Mouse (Mus musculus): ENCODE measurements around the gene Plekhn1. TPM values are rescaled to one million over a fixed set of nuclear protein-coding genes. Genes with fewer than 3 reads are reported as not detected.

The Plekhn1 gene
- polyA plus RNA-seq, 1 experiment from 2014 or later = 29.0 TPM

- under 1% methylated on average over 49 of the region's 49 CpGs for WGBS
- no peaks in the 10 kb centered on the region for H3K9me3 ChIP-seq
- peaks cover 25% of the 10 kb centered on the region for H3K4me1 ChIP-seq
- peak; percentile 26 for ATAC-seq (ENCODE audit: low FRiP score, low read depth)
- H3K36me3 ChIP-seq = 0 out of 2 replicates have a peak, but pooled peaks cover 3% of the 10 kb centered on the region
- H3K27ac ChIP-seq = no peak overlapping the region
- peak overlapping the region; percentile 96 for H3K4me2 ChIP-seq (replicated peaks)
- H3K4me3 ChIP-seq = peak overlapping the region; percentile 62
- H3K9ac ChIP-seq = peak overlapping the region; percentile 73
- H3K27me3 ChIP-seq (replicated peaks) = peaks cover 4% of the 10 kb centered on the region
These were observed 31.1 kb downstream of the Plekhn1 start for GRCm38 (mm10) chr4:156203413-156204131.

GRCm38 (mm10) chr4:156203001-156203412 lies 31.6 kb downstream of the Plekhn1 start, which contains the start of gene AW011738:
Gene AW011738 (plus strand): TSS chr4:156203304.
- 0 out of 2 replicates have a peak, but pooled peaks cover 1% of the 10 kb centered on the region for H3K36me3 ChIP-seq
- H3K9me3 ChIP-seq = no peaks in the 10 kb centered on the region
- WGBS = under 1% methylated on average over 37 of the region's 39 CpGs
- H3K4me2 ChIP-seq (replicated peaks) = peak within 1 kb of the TSS; percentile 96
- peak within 1 kb of the TSS; percentile 62 for H3K4me3 ChIP-seq
- H3K27me3 ChIP-seq (replicated peaks) = peaks cover 4% of the 10 kb centered on the region
- peak within 1 kb of the TSS; percentile 73 for H3K9ac ChIP-seq
- peak; percentile 81 for ATAC-seq (ENCODE audit: low FRiP score, low read depth)
- peaks cover 25% of the 10 kb centered on the region for H3K4me1 ChIP-seq
- H3K27ac ChIP-seq = no peak within 1 kb of the TSS

GRCm38 (mm10) chr4:156202462-156202893 lies 32.2 kb downstream of the Plekhn1 start:
- H3K27me3 ChIP-seq (replicated peaks) = peaks cover 4% of the 10 kb centered on the region
- peak overlapping the region; percentile 96 for H3K4me2 ChIP-seq (replicated peaks)
- H3K4me3 ChIP-seq = peak overlapping the region; percentile 62; the same call in 1 of the 2 replicates
- no peak for ATAC-seq (ENCODE audit: low FRiP score, low read depth)
- no peaks in the 10 kb centered on the region for H3K36me3 ChIP-seq
- peak overlapping the region; percentile 73; the same call in 1 of the 2 replicates for H3K9ac ChIP-seq
- H3K9me3 ChIP-seq = no peaks in the 10 kb centered on the region
- WGBS = 50% methylated on average over 12 of the region's 12 CpGs
- no peak overlapping the region for H3K27ac ChIP-seq
- H3K4me1 ChIP-seq = peaks cover 25% of the 10 kb centered on the region

DNA sequence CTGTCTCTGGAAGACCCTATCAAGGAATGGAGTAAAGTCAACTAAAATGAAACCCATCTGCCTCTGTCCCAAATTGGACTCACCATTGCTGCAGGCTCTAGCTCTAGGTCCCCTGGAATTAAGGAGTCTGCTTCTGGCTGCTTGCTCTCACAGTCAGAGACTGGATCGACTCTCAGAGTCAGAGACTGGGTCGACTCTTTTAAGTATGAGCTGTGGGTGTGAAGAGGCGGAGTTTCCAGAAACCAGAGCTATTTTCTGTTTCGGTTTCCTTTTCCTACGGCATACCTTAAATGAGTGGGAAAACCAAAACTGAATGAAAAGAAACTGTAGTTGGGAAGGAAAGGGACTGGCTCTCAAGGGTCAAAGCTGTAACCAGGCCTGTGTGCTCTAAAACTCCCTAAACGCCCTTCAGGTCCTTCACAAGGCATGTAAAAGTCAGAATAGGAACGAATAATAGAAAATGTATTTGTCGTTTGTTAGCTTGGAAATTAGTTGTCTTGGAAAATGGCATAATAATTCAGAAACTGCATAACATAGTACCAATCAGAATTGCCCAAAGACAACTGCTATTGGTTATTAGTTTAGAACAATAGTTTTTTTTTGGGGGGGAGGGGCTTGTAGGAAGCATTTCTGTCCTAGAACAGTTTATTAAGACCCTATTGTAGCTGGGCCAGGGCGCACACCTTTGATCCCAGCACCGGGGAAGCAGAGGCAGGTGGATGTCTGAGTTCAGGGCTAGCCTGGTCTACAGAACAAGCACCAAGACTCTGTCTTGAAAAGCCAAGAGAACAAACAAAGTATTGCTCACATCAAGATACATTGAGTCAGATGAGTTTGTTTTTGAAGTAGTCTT lies 33.8 kb downstream of the Plekhn1 start, which contains the start of gene Isg15:
TSS of gene Isg15 (minus strand) at position 196 of the 853 bp plus-strand sequence.
- WGBS = 70% methylated on average over 10 of the region's 10 CpGs
- no peak within 1 kb of the TSS for H3K9ac ChIP-seq
- ATAC-seq (ENCODE audit: low FRiP score, low read depth) = no peak

DNA sequence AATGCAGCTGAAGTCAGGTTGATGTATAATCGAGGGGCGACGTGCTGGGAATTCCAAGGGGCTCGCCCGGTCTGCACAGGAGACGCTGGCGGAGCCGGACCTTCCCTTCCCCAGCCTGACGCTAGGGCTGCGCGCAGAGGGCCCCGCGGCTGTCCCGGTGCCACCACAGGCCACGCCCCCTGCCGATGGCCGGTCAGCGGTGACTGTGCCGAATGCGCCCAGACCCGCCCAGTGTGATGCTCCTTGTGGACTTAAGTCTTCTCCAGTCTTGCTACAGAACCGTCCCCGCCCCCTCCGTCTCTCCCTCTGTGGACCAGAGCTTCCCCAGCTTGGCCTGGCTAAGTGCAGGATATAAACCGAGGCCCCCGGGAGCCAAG lies 36.8 kb downstream of the Plekhn1 start:
- under 1% methylated on average over 26 of the region's 26 CpGs for WGBS

More for the DNA sequence above, 33.8 kb downstream of the Plekhn1 start, which contains the start of gene Isg15:
- Histone ChIP-seq H3K4me3 (no peak within 1 kb of the TSS), H3K27me3 (replicated peaks) (peaks cover 4% of the 10 kb centered on the region), H3K4me2 (replicated peaks) (no peak within 1 kb of the TSS), H3K36me3 (no peaks in the 10 kb centered on the region), H3K27ac (no peak within 1 kb of the TSS), H3K4me1 (peaks cover 32% of the 10 kb centered on the region), H3K9me3 (no peaks in the 10 kb centered on the region)

GRCm38 (mm10) chr4:156197131-156197828 lies 37.4 kb downstream of the Plekhn1 start, which contains the start of gene Agrn:
Gene Agrn (minus strand): TSS chr4:156197488.
- peak within 1 kb of the TSS; percentile 88 for H3K4me2 ChIP-seq (replicated peaks)
- peak within 1 kb of the TSS; percentile 92 for H3K27ac ChIP-seq
- H3K4me1 ChIP-seq = peaks cover 44% of the 10 kb centered on the region
- peak; percentile 75 for ATAC-seq (ENCODE audit: low FRiP score, low read depth)
- H3K9me3 ChIP-seq = no peaks in the 10 kb centered on the region
- no peaks in the 10 kb centered on the region for H3K27me3 ChIP-seq (replicated peaks)
- under 1% methylated on average over 56 of the region's 88 CpGs for WGBS
- peaks cover 30% of the 10 kb centered on the region for H3K36me3 ChIP-seq
- peak within 1 kb of the TSS; percentile 92 for H3K9ac ChIP-seq
- H3K4me3 ChIP-seq = peak within 1 kb of the TSS; percentile 96

More for the DNA sequence above, 36.8 kb downstream of the Plekhn1 start:
- Histone ChIP-seq H3K27me3 (replicated peaks) (no peaks in the 10 kb centered on the region), H3K9ac (peak overlapping the region; percentile 44), H3K4me1 (peaks cover 44% of the 10 kb centered on the region), H3K9me3 (no peaks in the 10 kb centered on the region), H3K4me3 (peak overlapping the region; percentile 96), H3K27ac (peak overlapping the region; percentile 92), H3K36me3 (peaks cover 25% of the 10 kb centered on the region), H3K4me2 (replicated peaks) (peak overlapping the region; percentile 88)
- ATAC-seq (ENCODE audit: low FRiP score, low read depth) = peak; percentile 95

GRCm38 (mm10) chr4:156195927-156196870 lies 38.5 kb downstream of the Plekhn1 start:
- peak overlapping the region; percentile 92 for H3K9ac ChIP-seq
- 4% methylated on average over 35 of the region's 35 CpGs for WGBS
- H3K27me3 ChIP-seq (replicated peaks) = no peaks in the 10 kb centered on the region
- ATAC-seq (ENCODE audit: low FRiP score, low read depth) = 0 out of 2 replicates have a peak, but pooled peaks have one; percentile 0
- peak overlapping the region; percentile 88 for H3K4me2 ChIP-seq (replicated peaks)
- H3K4me1 ChIP-seq = peaks cover 54% of the 10 kb centered on the region
- H3K27ac ChIP-seq = peak overlapping the region; percentile 75
- H3K9me3 ChIP-seq = no peaks in the 10 kb centered on the region
- H3K36me3 ChIP-seq = peaks cover 41% of the 10 kb centered on the region
- peak overlapping the region; percentile 96 for H3K4me3 ChIP-seq

- no peaks in the 10 kb centered on the region for H3K9me3 ChIP-seq
- H3K4me1 ChIP-seq = peaks cover 72% of the 10 kb centered on the region
- H3K9ac ChIP-seq = peak overlapping the region; percentile 92
- H3K27me3 ChIP-seq (replicated peaks) = no peaks in the 10 kb centered on the region
- H3K4me3 ChIP-seq = peak overlapping the region; percentile 96; the same call in 1 of the 2 replicates
- H3K4me2 ChIP-seq (replicated peaks) = peak overlapping the region; percentile 88
- WGBS = 32% methylated on average over 6 of the region's 6 CpGs
- H3K27ac ChIP-seq = no peak overlapping the region
- H3K36me3 ChIP-seq = peaks cover 52% of the 10 kb centered on the region
- ATAC-seq (ENCODE audit: low FRiP score, low read depth) = no peak
These were observed 40.3 kb downstream of the Plekhn1 start for GRCm38 (mm10) chr4:156194346-156194745.

- Histone ChIP-seq H3K4me1 (peaks cover 77% of the 10 kb centered on the region), H3K9me3 (no peaks in the 10 kb centered on the region), H3K4me2 (replicated peaks) (peak overlapping the region; percentile 88), H3K27me3 (replicated peaks) (no peaks in the 10 kb centered on the region), H3K4me3 (no peak overlapping the region), H3K36me3 (peaks cover 52% of the 10 kb centered on the region), H3K27ac (no peak overlapping the region), H3K9ac (peak overlapping the region; percentile 92)
- no peak for ATAC-seq (ENCODE audit: low FRiP score, low read depth)
- WGBS = 71% methylated on average over 5 of the region's 5 CpGs
These were observed 40.8 kb downstream of the Plekhn1 start for GRCm38 (mm10) chr4:156193906-156194305.

DNA sequence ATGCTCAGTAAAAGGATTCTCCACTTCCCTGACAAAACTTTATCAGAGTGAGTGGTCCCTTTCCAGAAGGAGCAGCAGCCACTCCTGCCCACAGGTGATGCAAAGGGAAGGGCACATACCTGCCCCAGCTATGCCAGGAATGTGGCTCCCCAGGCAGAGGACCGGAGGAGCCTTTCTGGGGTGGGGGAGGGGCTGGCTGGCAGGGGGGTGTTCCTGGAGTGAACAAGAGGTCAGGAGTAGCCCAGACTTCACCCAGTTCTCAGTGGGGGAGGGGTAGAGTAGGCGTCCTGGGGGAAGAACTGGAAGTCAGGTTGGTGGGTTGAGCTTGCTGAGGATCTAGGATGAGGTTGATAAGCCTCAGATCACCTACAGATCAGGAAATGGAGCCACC lies 41.5 kb downstream of the Plekhn1 start:
- peaks cover 84% of the 10 kb centered on the region for H3K4me1 ChIP-seq
- no peaks in the 10 kb centered on the region for H3K27me3 ChIP-seq (replicated peaks)
- H3K9ac ChIP-seq = no peak overlapping the region
- ATAC-seq (ENCODE audit: low FRiP score, low read depth) = no peak
- peak overlapping the region; percentile 88; the same call in 1 of the 2 replicates for H3K4me2 ChIP-seq (replicated peaks)
- H3K27ac ChIP-seq = no peak overlapping the region
- peaks cover 52% of the 10 kb centered on the region for H3K36me3 ChIP-seq
- H3K4me3 ChIP-seq = no peak overlapping the region
- no peaks in the 10 kb centered on the region for H3K9me3 ChIP-seq
- WGBS = 19% methylated on average over 2 of the region's 2 CpGs
